Mouse (Mus musculus) midbrain, postnatal 0 days (tissue): Measurements from ENCODE around the gene Crcp. TPM values are rescaled to one million over a fixed set of nuclear protein-coding genes. Genes with fewer than 3 reads are reported as not detected.

Experiments
- ATAC-seq: fragments of 200-750 bp; cut with Nextera tagmentation; 2 replicates; pipeline ENCODE4 v1.8.0; 2017; ENCODE audit warnings: moderate number of reproducible peaks, mild to moderate bottlenecking, moderate TSS enrichment, moderate library complexity; ENCODE audit not compliant: low FRiP score
- DNase-seq: peaks from one replicate; pipeline ENCODE4 v3.0.0-alpha.2; 2015; ENCODE audit warnings: low spot score
- H3K27ac ChIP-seq: fragments of 300-500 bp; sonication (generic); 2 replicates; pipeline ENCODE4 v1.5.1; 2014; ENCODE audit warnings: low read depth, mild to moderate bottlenecking, low read length, mixed read lengths
- H3K27me3 ChIP-seq: fragments of 300-500 bp; sonication (generic); 2 replicates; pipeline ENCODE4 v1.6.1; 2014; ENCODE audit warnings: low read length, control low read depth, mixed read lengths; ENCODE audit not compliant: insufficient read depth
- H3K36me3 ChIP-seq: fragments of 300-500 bp; sonication (generic); 2 replicates; pipeline ENCODE4 v1.6.1; 2014; ENCODE audit warnings: low read length, control low read depth, mixed read lengths; ENCODE audit not compliant: insufficient read depth
- H3K4me1 ChIP-seq: fragments of 300-500 bp; sonication (generic); 2 replicates; pipeline ENCODE4 v1.6.1; 2014; ENCODE audit warnings: mild to moderate bottlenecking, control low read depth, antibody characterized with exemption, low read length, mixed read lengths; ENCODE audit not compliant: insufficient read depth
- H3K4me2 ChIP-seq: fragments of 300-500 bp; sonication (generic); 2 replicates; pipeline ENCODE4 v1.6.1; 2014; ENCODE audit warnings: low read depth, mild to moderate bottlenecking, low read length, mixed read lengths; ENCODE audit not compliant: poor library complexity, severe bottlenecking
- H3K4me3 ChIP-seq: fragments of 300-500 bp; sonication (generic); 2 replicates; pipeline ENCODE4 v1.5.1; 2014; ENCODE audit warnings: low read depth, mild to moderate bottlenecking, low read length, moderate library complexity
- H3K9ac ChIP-seq: fragments of 300-500 bp; sonication (generic); replicated peaks from 2 replicates; pipeline ENCODE4 v1.6.1; 2014; ENCODE audit warnings: mild to moderate bottlenecking, low read length, moderate library complexity, mixed read lengths; ENCODE audit not compliant: poor library complexity, severe bottlenecking
- H3K9me3 ChIP-seq: fragments of 300-500 bp; sonication (generic); 2 replicates; pipeline ENCODE4 v1.6.1; 2016; ENCODE audit warnings: low read length, control low read depth
- CTCF ChIP-seq: IDR thresholded peaks from 2 replicates; pipeline ENCODE4 v1.5.1; 2016; ENCODE audit warnings: antibody characterized with exemption, mild to moderate bottlenecking
- WGBS: fragments of 180-500 bp; shearing (Covaris S2); extraction: QIAGEN DNeasy Blood & Tissue Kit; methylation state at CpG from one replicate; pipeline ENCODE4 v1.1.7; 2014; 5-methylcytosine and 5-hydroxymethylcytosine counted together
- polyA plus RNA-seq: library from polyadenylated mRNA; unstranded; fragments of >200 nt; fragmentation: Nextera tagmentation; extraction: Ambion mirVana; gene quantifications from 2 replicates; pipeline ENCODE4 v1.2.1, GENCODE M21; 2015
- total RNA-seq: library from RNA; depleted of rRNA; stranded (reverse); fragments of >200 nt; gene quantifications from 2 replicates; pipeline ENCODE4 v1.2.3, GENCODE M21; 2014

Crcp gene
- total and polyA plus RNA-seq, 2 experiments from 2014 or later: 63.3 to 86.8 TPM

- no peak overlapping the region for H3K27ac ChIP-seq
- H3K36me3 ChIP-seq: no peaks in the 10 kb centered on the region; the same call in 1 of the 2 replicates
- no peak overlapping the region for H3K9ac ChIP-seq
- DNase-seq (no peak), ATAC-seq (no peak)
- TF ChIP-seq CTCF: peak; percentile 49
- H3K4me2 ChIP-seq: no peak overlapping the region
- 97% methylated on average over 1 of the region's 1 CpGs for WGBS
- no peak overlapping the region for H3K4me3 ChIP-seq
- H3K4me1 ChIP-seq: no peaks in the 10 kb centered on the region
- no peaks in the 10 kb centered on the region for H3K27me3 ChIP-seq
- H3K9me3 ChIP-seq: no peaks in the 10 kb centered on the region
Observed at GRCm38 (mm10) chr5:130065579-130065978, 36.5 kb downstream of the Crcp start.

- H3K9ac ChIP-seq: no peak overlapping the region
- no peak overlapping the region for H3K4me2 ChIP-seq
- ATAC-seq: no peak
- 77% methylated on average over 3 of the region's 3 CpGs for WGBS
- H3K27me3 ChIP-seq: no peaks in the 10 kb centered on the region
- no peaks in the 10 kb centered on the region for H3K4me1 ChIP-seq
- no peak overlapping the region for H3K27ac ChIP-seq
- no peaks in the 10 kb centered on the region for H3K9me3 ChIP-seq
- no peak overlapping the region for H3K4me3 ChIP-seq
- no peak for DNase-seq
- no peak for TF ChIP-seq CTCF
- H3K36me3 ChIP-seq: no peaks in the 10 kb centered on the region
Observed at GRCm38 (mm10) chr5:130067841-130068264, 38.8 kb downstream of the Crcp start.

- DNase-seq (no peak), ATAC-seq (no peak)
- H3K4me2 ChIP-seq: no peak within 1 kb of the TSS
- H3K9ac ChIP-seq: no peak within 1 kb of the TSS
- TF ChIP-seq CTCF: no peak
- H3K4me3 ChIP-seq: no peak within 1 kb of the TSS
- no peaks in the 10 kb centered on the region for H3K36me3 ChIP-seq
- no peaks in the 10 kb centered on the region for H3K4me1 ChIP-seq
- H3K9me3 ChIP-seq: no peaks in the 10 kb centered on the region
- H3K27me3 ChIP-seq: no peaks in the 10 kb centered on the region
- no peak within 1 kb of the TSS for H3K27ac ChIP-seq
- 93% methylated on average over 6 of the region's 6 CpGs for WGBS
Observed at GRCm38 (mm10) chr5:130073026-130073425, 43.9 kb downstream of the Crcp start, which contains the start of gene Tpst1. Tpst1 (plus strand) TSS chr5:130073326.

GRCm38 (mm10) chr5:130074491-130074890, 45.4 kb downstream of the Crcp start:
- no peak overlapping the region for H3K4me2 ChIP-seq
- no peaks in the 10 kb centered on the region for H3K27me3 ChIP-seq
- H3K27ac ChIP-seq: no peak overlapping the region
- TF ChIP-seq CTCF: no peak
- DNase-seq (no peak), ATAC-seq (no peak)
- H3K4me1 ChIP-seq: no peaks in the 10 kb centered on the region
- no peaks in the 10 kb centered on the region for H3K36me3 ChIP-seq
- H3K9ac ChIP-seq: no peak overlapping the region
- WGBS: 80% methylated on average over 6 of the region's 6 CpGs
- H3K9me3 ChIP-seq: no peaks in the 10 kb centered on the region
- no peak overlapping the region for H3K4me3 ChIP-seq

- no peaks in the 10 kb centered on the region for H3K27me3 ChIP-seq
- H3K36me3 ChIP-seq: no peaks in the 10 kb centered on the region
- no peak for TF ChIP-seq CTCF
- H3K9ac ChIP-seq: no peak overlapping the region
- H3K9me3 ChIP-seq: no peaks in the 10 kb centered on the region
- H3K4me2 ChIP-seq: no peak overlapping the region
- H3K27ac ChIP-seq: no peak overlapping the region
- H3K4me3 ChIP-seq: no peak overlapping the region
- no peak for DNase-seq
- H3K4me1 ChIP-seq: no peaks in the 10 kb centered on the region
- ATAC-seq: no peak
- WGBS: 64% methylated on average over 6 of the region's 6 CpGs
Observed at GRCm38 (mm10) chr5:130076396-130076795, 47.3 kb downstream of the Crcp start.

- H3K4me2 ChIP-seq: peak overlapping the region; percentile 73; the same call in 1 of the 2 replicates
- 84% methylated on average over 9 of the region's 9 CpGs for WGBS
- peak overlapping the region; percentile 79; the same call in 1 of the 2 replicates for H3K4me3 ChIP-seq
- no peak overlapping the region for H3K27ac ChIP-seq
- H3K9ac ChIP-seq: no peak overlapping the region
- no peaks in the 10 kb centered on the region for H3K27me3 ChIP-seq
- DNase-seq: no peak
- ATAC-seq: no peak
- no peak for TF ChIP-seq CTCF
- H3K36me3 ChIP-seq: no peaks in the 10 kb centered on the region
- H3K4me1 ChIP-seq: no peaks in the 10 kb centered on the region
- H3K9me3 ChIP-seq: no peaks in the 10 kb centered on the region
Observed at GRCm38 (mm10) chr5:130078096-130078833, 49.2 kb downstream of the Crcp start.
